Comparison of ENCODE assay signal across 8 mouse cellular contexts in the genomic region with DNA sequence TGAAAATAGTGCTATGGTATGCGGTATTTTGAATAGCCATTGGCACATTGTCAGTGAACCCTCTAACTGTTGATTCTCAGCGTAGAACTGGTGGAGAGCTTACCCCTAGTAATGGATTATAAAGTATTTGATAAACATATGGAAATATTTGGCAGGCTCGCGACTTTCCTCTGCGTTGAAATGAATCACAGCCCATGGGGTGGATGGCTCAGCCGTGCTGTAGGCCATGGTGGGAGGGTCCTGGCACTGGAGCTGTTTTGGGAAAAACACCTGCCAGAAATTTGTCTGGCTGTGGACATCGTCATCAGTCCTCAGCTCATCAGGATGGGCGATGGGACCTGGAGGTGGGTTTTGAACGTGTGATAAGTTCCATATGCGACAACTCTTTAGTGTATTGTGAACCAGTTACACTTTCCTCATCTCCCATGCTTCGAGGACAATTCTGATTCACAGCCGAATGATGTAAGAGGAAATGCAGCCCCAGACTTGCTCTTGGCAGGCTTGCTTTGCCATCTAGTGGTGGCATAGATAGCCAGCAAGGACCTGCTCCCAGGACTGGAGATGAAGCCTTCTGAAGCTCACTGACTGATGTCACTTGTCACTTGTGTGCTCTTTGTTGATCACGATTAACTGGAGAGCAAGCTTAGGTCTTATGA. TPM values are rescaled to one million over a fixed set of nuclear protein-coding genes. Genes with fewer than 3 reads are reported as not detected.
DNase-seq lines count a peak whose midpoint lies in the region; ATAC-seq and TF ChIP-seq lines count a peak whose summit lies in the region.

No protein-coding gene starts in this region.

- no peak overlapping the region for H3K9ac ChIP-seq in ES-Bruce4 (ENCODE audit: low read depth, poor library complexity, severe bottlenecking)
- no peak overlapping the region for H3K9ac ChIP-seq in forebrain, embryonic 14.5 days (ENCODE audit: low read length)

- H3K4me2 ChIP-seq in forebrain, embryonic 14.5 days (ENCODE audit: low read length), result no peak overlapping the region

- no peaks in the 10 kb centered on the region for H3K9me3 ChIP-seq in ES-Bruce4 (replicated peaks; ENCODE audit: control insufficient read depth, insufficient read depth, low read length, poor library complexity, severe bottlenecking)
- H3K9me3 ChIP-seq in forebrain, embryonic 14.5 days (replicated peaks; ENCODE audit: control insufficient read depth, low read length), result no peaks in the 10 kb centered on the region

- TF ChIP-seq POLR2A in ES-Bruce4 (IDR thresholded peaks at IDR 0.05; ENCODE audit: insufficient read depth, low read length), result no peak
- no peak for TF ChIP-seq POLR2A in lung, adult 2 months (IDR thresholded peaks at IDR 0.05; ENCODE audit: borderline replicate concordance, extremely low read depth, low read depth, low read length)

- TF ChIP-seq EP300 in ES-Bruce4 (IDR thresholded peaks at IDR 0.05; ENCODE audit: insufficient read depth, low read depth, low read length), result no peak

- H3K27ac ChIP-seq in ES-Bruce4 (ENCODE audit: insufficient read depth, low read length), result no peak overlapping the region
- H3K27ac ChIP-seq in forebrain, embryonic 14.5 days (ENCODE audit: low read depth, low read length), result no peak overlapping the region

- WGBS in forebrain, embryonic 14.5 days, result 35% methylated on average over 13 of the region's 13 CpGs
- WGBS in lung, adult 2 months, result 29% methylated on average over 13 of the region's 13 CpGs

- no peaks in the 10 kb centered on the region for H3K36me3 ChIP-seq in ES-Bruce4 (ENCODE audit: control insufficient read depth, insufficient read depth, low read length, poor library complexity, severe bottlenecking)
- no peaks in the 10 kb centered on the region for H3K36me3 ChIP-seq in forebrain, embryonic 14.5 days (ENCODE audit: control insufficient read depth, insufficient read depth, low read length)

- TF ChIP-seq CTCF in ES-Bruce4 (IDR thresholded peaks at IDR 0.05; ENCODE audit: low read depth, low read length), result peak; percentile 83
- peak; percentile 83 for TF ChIP-seq CTCF in lung, adult 2 months (IDR thresholded peaks at IDR 0.05; ENCODE audit: insufficient read depth, low read length)

- H3K4me3 ChIP-seq in ES-Bruce4 (ENCODE audit: low read depth, low read length), result no peak overlapping the region
- H3K4me3 ChIP-seq in forebrain, embryonic 14.5 days (ENCODE audit: low read depth, low read length), result no peak overlapping the region
- H3K4me3 ChIP-seq in lung, adult 2 months (replicated peaks; ENCODE audit: extremely low read depth, low read depth, low read length), result peak overlapping the region; percentile 13

- ATAC-seq in forebrain, embryonic 14.5 days, result peak; percentile 83

- intact Hi-C loops in heart, postnatal 36 days (cut with DNase I), result loop anchor here (1.0 kb wide), 1 partner anchor 153 kb away; no protein-coding TSS in a partner anchor

- no peaks in the 10 kb centered on the region for H3K4me1 ChIP-seq in ES-Bruce4 (ENCODE audit: control insufficient read depth, insufficient read depth, low read length)
- peaks cover 12% of the 10 kb centered on the region for H3K4me1 ChIP-seq in forebrain, embryonic 14.5 days (ENCODE audit: control insufficient read depth, insufficient read depth, low read length)
- H3K4me1 ChIP-seq in lung, adult 2 months (ENCODE audit: control insufficient read depth, insufficient read depth, low read length), result peaks cover 2% of the 10 kb centered on the region; the same call in 1 of the 2 replicates

- peak; percentile 1 for DNase-seq in c-Kit-positive CD71-positive TER-119-positive erythroid progenitor cells, embryonic 14.5 days (ENCODE audit: low spot score)
- DNase-seq in forebrain, embryonic 14.5 days (ENCODE audit: low spot score), result peak; percentile 92
- DNase-seq in heart, postnatal 36 days, result peak; percentile 42 to 43
- DNase-seq in layer of hippocampus, adult 11-12 months (ENCODE audit: low spot score), result peak; percentile 82
- peak; percentile 33 for DNase-seq in lung, adult 2 months
- peak; percentile 46 for DNase-seq in ovary, postnatal 14 days (ENCODE audit: low spot score)
- DNase-seq in urinary bladder, postnatal 36 days (ENCODE audit: low spot score in 2 of 2), result peak; percentile 41 to 63

- 0 out of 2 replicates have a peak, but pooled peaks cover 1% of the 10 kb centered on the region for H3K27me3 ChIP-seq in ES-Bruce4 (ENCODE audit: control insufficient read depth, insufficient read depth, low read length, poor library complexity, severe bottlenecking)
- H3K27me3 ChIP-seq in forebrain, embryonic 14.5 days (replicated peaks; ENCODE audit: control insufficient read depth, insufficient read depth, low read length), result no peaks in the 10 kb centered on the region

RNA-seq across cellular contexts. Expression of a gene that starts 2.6 kb away (rescaled TPM):
- 0.18 and 0.20 TPM in 2 replicates for polyA plus RNA-seq in ES-Bruce4 (2011; ENCODE audit: insufficient read depth, insufficient read length, low read depth, missing spikeins)
- 0.84 and 1.3 TPM in 2 replicates for polyA plus RNA-seq in forebrain, embryonic 14.5 days (2014; fragmentation: Nextera tagmentation; extraction: Ambion mirVana)
- total RNA-seq in heart, postnatal 36 days (2021), result under 1 TPM; 0.27 to 0.42 TPM
- 0.44 and 1.0 TPM in 2 replicates for polyA plus RNA-seq in lung, adult 2 months (2012; rRNA removed)

RNA-seq across cellular contexts. Expression of a gene that starts 50.3 kb away (rescaled TPM):
- 24.4 and 25.2 TPM in 2 replicates for polyA plus RNA-seq in ES-Bruce4 (2011; ENCODE audit: insufficient read depth, insufficient read length, low read depth, missing spikeins)
- polyA plus RNA-seq in forebrain, embryonic 14.5 days (2014; fragmentation: Nextera tagmentation; extraction: Ambion mirVana), result 13.8 and 19.1 TPM in 2 replicates
- 100 to 1,000 TPM; 112 to 114 TPM for total RNA-seq in heart, postnatal 36 days (2021)
- 33.8 and 62.8 TPM in 2 replicates for polyA plus RNA-seq in lung, adult 2 months (2012; rRNA removed)

Comparison
In these comparisons a context has a peak if more than half of its experiments do, and no peak if none do; other contexts are left out.
1. DNase-seq: peak in every context shown above with its lines; median percentile 92 in forebrain, embryonic 14.5 days; 82 in layer of hippocampus, adult 11-12 months; 52 in urinary bladder, postnatal 36 days; 46 in ovary, postnatal 14 days; 42 in heart, postnatal 36 days; 33 in lung, adult 2 months; 1 in c-Kit-positive CD71-positive TER-119-positive erythroid progenitor cells, embryonic 14.5 days.